Mouse (Mus musculus) olfactory bulb, adult 2 months (tissue): Measurements from ENCODE around the gene Nucb1. TPM values are rescaled to one million over a fixed set of nuclear protein-coding genes. Genes with fewer than 3 reads are reported as not detected.

ENCODE experiments used
- H3K27ac ChIP-seq: fragments of 200-500 bp; 2 replicates; pipeline ENCODE4 v1.5.1; 2012; ENCODE audit warnings: low read depth, low read length; ENCODE audit not compliant: insufficient read depth
- H3K4me1 ChIP-seq: fragments of 200-500 bp; 2 replicates; pipeline ENCODE4 v1.6.1; 2012; ENCODE audit warnings: low read length; ENCODE audit not compliant: control insufficient read depth, insufficient read depth
- H3K4me3 ChIP-seq: fragments of 200-500 bp; 2 replicates; pipeline ENCODE4 v1.5.1; 2012; ENCODE audit warnings: mild to moderate bottlenecking, low read depth, low read length, moderate library complexity; ENCODE audit not compliant: insufficient read depth
- CTCF ChIP-seq: fragments of 200-500 bp; IDR thresholded peaks from 2 replicates; pipeline ENCODE4 v1.5.1; 2012; ENCODE audit warnings: low read depth, mild to moderate bottlenecking, low read length, moderate library complexity; ENCODE audit not compliant: insufficient read depth
- POLR2A ChIP-seq: fragments of 200-500 bp; IDR thresholded peaks from 2 replicates; pipeline ENCODE4 v1.6.1; 2012; ENCODE audit warnings: mild to moderate bottlenecking, low read depth, low read length, moderate library complexity; ENCODE audit not compliant: insufficient read depth
- WGBS: fragments of 180-500 bp; shearing (Covaris S2); methylation state at CpG from one replicate; pipeline ENCODE4 v1.1.7; 2018; 5-methylcytosine and 5-hydroxymethylcytosine counted together
- polyA plus RNA-seq: library from polyadenylated mRNA; stranded (reverse); fragments of >200 nt; gene quantifications from 2 replicates; pipeline ENCODE4 v1.2.4, GENCODE M21; 2012; ENCODE audit warnings: low replicate concordance; ENCODE audit not compliant: missing spikeins, insufficient read depth, insufficient read length

Nucb1 gene
- polyA plus RNA-seq, result not detected in 2 replicates

- under 1% methylated on average over 44 of the region's 44 CpGs for WGBS
- peak within 1 kb of the TSS; percentile 47; the same call in 1 of the 2 replicates for H3K27ac ChIP-seq
- peak within 1 kb of the TSS; percentile 92 for H3K4me3 ChIP-seq
- peak; percentile 70 for TF ChIP-seq POLR2A
- TF ChIP-seq CTCF, result no peak
- peaks cover 4% of the 10 kb centered on the region; the same call in 1 of the 2 replicates for H3K4me1 ChIP-seq
These were observed at the start of gene Nucb1 for GRCm38 (mm10) chr7:45509912-45510787. Gene Nucb1 (minus strand): TSS chr7:45510406.

DNA sequence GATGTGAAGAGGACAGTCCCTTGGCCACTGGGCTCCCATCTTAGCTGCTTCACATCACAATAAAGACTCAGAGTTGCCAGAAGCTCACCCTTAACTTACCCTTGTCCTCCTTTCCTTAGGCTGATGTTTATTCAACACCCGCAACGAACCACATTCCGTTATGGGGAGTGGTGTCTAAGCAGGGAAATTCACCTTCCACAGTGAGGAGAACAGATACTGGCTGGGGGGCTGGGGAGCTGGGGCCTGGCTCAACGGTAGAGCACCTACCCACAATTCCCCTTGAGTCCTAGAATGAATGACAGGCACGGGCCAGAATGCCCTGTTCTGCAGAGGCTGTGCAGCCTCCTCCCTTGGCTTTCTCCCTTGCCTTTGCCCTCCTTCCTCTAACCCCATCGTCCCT lies 48.7 kb upstream of the Nucb1 start:
- H3K4me3 ChIP-seq, result no peak overlapping the region
- TF ChIP-seq CTCF, result no peak
- no peak for TF ChIP-seq POLR2A
- no peak overlapping the region for H3K27ac ChIP-seq
- H3K4me1 ChIP-seq, result no peaks in the 10 kb centered on the region
- 56% methylated on average over 6 of the region's 6 CpGs for whole genome bisulfite sequencing

DNA sequence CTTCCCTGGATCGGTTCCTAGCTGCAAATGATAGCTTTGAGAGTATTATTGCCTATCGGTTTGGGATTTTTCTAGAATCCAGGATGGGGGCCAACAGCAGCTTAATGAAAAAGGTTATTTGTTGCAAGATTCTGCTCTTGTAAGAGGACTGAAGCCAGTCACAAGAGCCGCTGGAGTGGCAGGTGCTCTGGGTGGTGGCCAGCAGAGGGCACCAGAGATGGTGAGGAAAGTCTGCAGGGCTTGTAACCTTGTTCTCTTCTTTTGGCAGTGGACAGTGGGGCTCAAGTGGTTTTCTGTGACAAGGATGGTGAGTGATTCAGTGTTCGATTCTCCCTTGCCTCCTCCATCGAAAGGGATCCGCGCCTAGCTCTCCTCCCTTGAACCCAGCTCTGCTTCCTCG lies 45.6 kb upstream of the Nucb1 start:
- TF ChIP-seq POLR2A, result no peak
- peak; percentile 58 for TF ChIP-seq CTCF
- H3K4me3 ChIP-seq, result no peak overlapping the region
- 20% methylated on average over 8 of the region's 8 CpGs for WGBS
- no peaks in the 10 kb centered on the region for H3K4me1 ChIP-seq
- no peak overlapping the region for H3K27ac ChIP-seq

DNA sequence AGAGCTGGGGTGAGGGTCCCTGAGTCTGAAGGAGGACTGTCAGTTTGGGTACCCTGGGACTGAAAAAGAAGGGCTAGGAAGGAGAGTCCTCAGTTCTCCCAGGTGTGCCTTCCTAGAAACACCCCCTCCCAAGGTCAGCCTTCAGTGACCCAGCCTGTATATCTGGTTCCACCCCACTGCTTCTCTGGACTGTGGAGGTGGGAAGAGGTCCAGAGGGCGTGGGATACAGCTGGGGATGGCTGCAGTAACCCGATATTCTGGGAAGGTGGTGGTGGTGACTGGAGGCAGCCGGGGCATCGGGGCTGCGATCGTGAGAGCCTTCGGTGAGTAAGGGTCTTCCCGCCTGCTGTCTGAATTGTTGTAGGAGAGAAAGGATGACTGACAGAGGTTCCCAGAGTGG lies 44.5 kb upstream of the Nucb1 start, which contains the start of gene Hsd17b14:
Gene Hsd17b14, plus strand, starts transcription at position 150 of the 400 bp plus-strand sequence.
- TF ChIP-seq CTCF (no peak), POLR2A (no peak)
- whole genome bisulfite sequencing, result 60% methylated on average over 8 of the region's 8 CpGs
- Histone ChIP-seq H3K4me1 (no peaks in the 10 kb centered on the region), H3K27ac (no peak within 1 kb of the TSS), H3K4me3 (no peak within 1 kb of the TSS)

GRCm38 (mm10) chr7:45553990-45554389 lies 43.8 kb upstream of the Nucb1 start:
- no peak overlapping the region for H3K27ac ChIP-seq
- no peak overlapping the region for H3K4me3 ChIP-seq
- no peak for TF ChIP-seq CTCF
- no peak for TF ChIP-seq POLR2A
- WGBS, result 85% methylated on average over 2 of the region's 2 CpGs
- H3K4me1 ChIP-seq, result no peaks in the 10 kb centered on the region

DNA sequence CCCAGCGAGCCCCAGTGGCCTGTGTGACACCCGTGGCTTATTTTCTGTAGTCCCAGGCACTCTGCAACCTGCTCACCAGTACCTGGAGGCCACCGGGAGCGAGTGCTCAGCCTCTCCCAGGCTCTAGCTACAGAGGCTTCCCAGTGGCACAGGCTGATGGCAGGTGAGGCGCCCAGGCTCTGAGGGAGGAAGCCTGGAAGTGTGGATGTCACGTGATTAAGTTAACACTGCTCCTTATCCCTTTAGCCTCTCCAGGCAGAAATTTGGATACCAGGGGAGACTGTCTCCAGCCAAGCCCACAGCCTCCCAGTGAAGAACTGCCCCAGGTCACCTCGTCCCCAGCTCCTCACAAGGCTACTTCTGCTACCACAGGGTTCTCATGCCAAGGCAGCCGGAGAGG lies 43.3 kb upstream of the Nucb1 start:
- no peak for TF ChIP-seq CTCF
- TF ChIP-seq POLR2A, result no peak
- WGBS, result 80% methylated on average over 8 of the region's 8 CpGs
- no peak overlapping the region for H3K4me3 ChIP-seq
- H3K27ac ChIP-seq, result no peak overlapping the region
- no peaks in the 10 kb centered on the region for H3K4me1 ChIP-seq

DNA sequence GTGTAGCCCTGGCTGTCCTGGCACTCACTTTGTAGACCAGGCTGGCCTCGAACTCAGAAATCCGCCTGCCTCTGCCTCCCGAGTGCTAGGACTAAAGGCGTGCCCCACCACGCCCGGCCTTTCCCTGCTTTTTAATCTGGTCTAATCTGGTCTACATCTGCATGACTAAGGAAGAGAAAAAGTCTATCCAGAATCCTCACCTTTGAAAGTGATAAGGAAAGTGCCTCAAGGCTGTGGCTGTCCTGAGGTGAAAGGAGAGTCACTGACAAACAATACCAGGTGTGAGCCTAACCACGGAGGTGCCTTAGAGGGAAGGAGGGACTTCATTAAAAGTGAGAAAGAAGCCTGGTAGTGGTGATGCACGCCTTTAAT lies 41.3 kb upstream of the Nucb1 start:
- Histone ChIP-seq H3K27ac (no peak overlapping the region), H3K4me3 (no peak overlapping the region), H3K4me1 (no peaks in the 10 kb centered on the region)
- WGBS, result 85% methylated on average over 8 of the region's 8 CpGs
- TF ChIP-seq CTCF (no peak), POLR2A (no peak)

DNA sequence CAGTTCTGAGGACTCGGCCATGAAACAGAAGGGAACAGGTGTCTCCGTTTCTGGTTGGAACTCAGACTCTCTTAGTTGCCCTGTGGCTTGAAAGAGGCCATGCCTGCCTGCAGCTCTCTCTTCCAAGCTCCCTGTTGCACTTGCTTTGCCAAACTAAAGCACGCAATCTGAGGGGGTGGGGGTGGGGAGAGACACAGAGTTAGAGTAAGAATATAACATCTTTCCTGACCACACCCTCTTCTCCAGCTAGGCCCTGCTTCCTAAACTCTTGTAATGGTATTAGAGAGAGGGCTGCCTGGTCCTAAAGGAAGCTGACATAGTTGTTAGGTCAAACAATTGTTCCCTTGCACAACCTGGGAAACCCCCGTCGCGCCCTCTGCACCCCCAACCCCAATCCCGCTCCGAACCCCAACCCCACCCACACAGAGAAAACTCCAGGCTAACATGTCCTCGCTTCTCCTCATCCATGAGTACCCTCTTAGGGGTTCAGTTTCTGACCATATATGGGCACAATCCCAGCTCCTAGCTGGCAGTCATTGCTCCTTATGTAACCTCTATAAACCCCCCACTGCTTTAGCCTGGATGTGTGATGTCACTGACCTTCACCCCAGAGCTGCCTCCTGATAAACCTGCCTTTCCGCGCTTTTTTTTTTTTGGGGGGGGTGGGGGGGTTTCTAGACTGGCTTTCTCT lies 40.8 kb upstream of the Nucb1 start:
- no peak for TF ChIP-seq CTCF
- no peak for TF ChIP-seq POLR2A
- Histone ChIP-seq H3K27ac (no peak overlapping the region), H3K4me3 (no peak overlapping the region), H3K4me1 (no peaks in the 10 kb centered on the region)
- WGBS, result 81% methylated on average over 11 of the region's 11 CpGs

- Histone ChIP-seq H3K4me1 (no peaks in the 10 kb centered on the region), H3K4me3 (no peak overlapping the region), H3K27ac (no peak overlapping the region)
- TF ChIP-seq CTCF (no peak), POLR2A (no peak)
- 93% methylated on average over 16 of the region's 16 CpGs for WGBS
These were observed 39.6 kb upstream of the Nucb1 start for GRCm38 (mm10) chr7:45549641-45550436.
